Mouse (Mus musculus): Measurements from ENCODE around the gene Ina.
A peak's percentile ranks its signal among the peaks of the same experiment; 100 is the strongest.
"Not testable (repeated sequence)": the region's sequence is repeated elsewhere in the genome, so short reads cannot be mapped to it uniquely, and the experiment has no call there.

Ina gene

DNA sequence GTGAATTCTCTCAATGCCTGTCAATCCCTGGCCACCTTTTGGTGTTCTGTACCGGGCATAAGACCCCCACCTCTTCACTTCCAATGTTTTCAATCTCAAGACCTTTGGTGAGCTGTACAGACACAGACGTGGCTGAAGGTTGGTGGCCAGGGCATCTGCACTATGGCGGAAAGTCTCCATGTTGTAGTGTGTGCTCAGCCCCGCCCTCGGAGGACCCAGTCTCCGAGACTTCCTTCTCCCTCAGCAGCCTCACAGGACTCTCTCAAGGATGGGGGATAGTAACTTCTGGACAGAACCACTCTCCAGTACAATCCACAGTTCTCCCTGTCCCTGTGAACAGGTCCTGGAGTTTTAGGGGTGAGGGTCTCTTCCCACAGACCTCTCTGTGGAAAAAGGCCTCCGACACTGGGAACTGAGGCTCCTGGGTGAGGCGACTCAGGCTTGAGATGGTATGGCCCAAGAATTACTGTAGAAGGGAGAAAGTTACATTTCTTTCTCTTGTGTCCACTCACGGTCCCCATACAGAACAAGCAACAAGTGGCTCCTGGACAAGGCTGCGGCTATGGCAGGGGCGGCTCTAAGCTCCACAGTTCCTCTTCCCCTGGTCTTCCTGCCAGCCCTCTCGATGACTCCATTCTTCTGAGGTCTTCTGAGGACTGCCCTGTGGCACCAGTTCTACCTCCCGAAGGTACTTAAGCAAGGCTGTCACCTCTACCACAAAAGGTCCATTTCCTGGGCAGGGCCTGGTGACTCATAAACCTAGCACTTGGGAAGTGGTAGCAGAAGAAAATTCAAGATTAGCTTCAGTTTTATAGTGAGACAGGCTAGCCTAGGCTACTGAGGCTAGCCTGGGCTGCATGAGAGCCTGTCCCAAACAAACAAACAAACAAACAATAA, 29.5 kb upstream of the Ina start:
- no peak for DNase-seq (ENCODE audit: low spot score)

GRCm38 (mm10) chr19:46987646-46988045, 26.9 kb upstream of the Ina start:
- no peak for DNase-seq (ENCODE audit: low spot score)

- no peak for DNase-seq (ENCODE audit: low spot score)
Measured at GRCm38 (mm10) chr19:46988231-46989087, 26.0 kb upstream of the Ina start.

DNA sequence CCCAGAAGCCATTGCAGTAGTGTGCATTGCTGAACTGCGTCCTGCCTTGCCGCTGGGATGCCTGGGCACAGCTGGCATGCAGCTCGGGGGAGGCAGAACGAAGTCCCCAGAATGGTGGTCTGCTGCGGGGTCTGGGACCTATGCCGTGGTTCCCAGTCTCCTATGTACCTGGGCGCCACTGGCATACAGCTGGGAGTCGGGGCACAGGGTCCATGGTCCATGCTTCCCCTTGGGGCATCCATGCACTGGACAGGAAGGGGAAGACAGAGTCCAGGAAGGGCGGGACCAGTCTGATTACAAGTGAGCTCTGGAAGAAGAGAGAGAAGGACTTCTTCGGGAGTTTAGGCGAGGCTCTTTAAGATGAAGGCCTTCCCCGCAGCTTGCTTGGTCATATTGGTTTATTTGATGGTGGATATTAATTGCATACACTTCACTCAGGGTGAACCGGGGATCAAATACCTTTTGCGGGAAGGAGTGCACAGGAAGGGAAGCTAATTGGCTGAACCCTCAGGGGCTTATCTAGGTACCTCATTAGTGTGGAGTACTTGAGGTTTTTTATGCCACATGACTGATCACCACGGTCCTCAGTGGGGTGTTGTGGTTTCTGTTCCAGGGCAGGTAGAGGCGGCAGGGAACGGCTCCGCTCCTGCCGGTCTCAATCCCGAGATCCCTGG, 24.9 kb upstream of the Ina start:
- no peak for DNase-seq (ENCODE audit: low spot score)

DNA sequence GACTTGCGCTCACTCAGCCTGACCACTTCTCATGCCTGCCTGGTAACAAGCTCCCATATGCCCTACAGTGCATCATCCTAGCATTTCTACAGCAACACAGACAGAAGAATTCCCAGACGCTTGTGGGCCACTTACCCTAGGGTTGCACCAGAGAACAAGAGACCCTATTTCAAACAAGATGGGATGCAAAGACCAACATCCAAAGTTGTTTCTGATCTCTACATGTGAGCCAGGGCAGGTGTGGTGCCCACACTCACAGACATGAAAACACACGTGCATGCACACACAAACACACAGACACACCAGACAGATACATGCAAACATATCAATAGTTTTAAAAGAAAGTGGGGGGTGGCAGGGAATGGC, 24.4 kb upstream of the Ina start:
- no peak for DNase-seq (ENCODE audit: low spot score)

- not testable (repeated sequence) for DNase-seq (ENCODE audit: low spot score)
Measured at GRCm38 (mm10) chr19:46990625-46991024, 23.9 kb upstream of the Ina start.

DNA sequence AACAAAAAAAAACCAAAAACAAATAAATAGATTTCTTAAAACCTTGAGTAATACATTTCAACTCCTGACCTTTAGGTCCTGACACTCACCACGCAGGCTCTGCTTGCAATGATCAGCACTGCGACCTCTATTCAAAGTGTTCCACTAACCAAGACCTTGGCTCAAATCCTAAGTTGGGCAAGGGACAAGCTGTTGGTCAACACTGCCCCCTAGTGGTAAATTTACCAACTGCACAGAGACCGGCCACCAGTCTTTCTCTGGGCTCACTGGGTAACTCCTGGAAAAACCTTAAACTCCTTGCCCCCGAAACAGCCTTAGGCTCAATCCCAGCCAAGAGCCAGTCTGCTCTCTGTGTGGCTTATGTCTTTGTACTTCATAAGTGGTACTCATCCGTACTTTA, 23.4 kb upstream of the Ina start:
- peak; percentile 94 for DNase-seq (ENCODE audit: low spot score)

DNA sequence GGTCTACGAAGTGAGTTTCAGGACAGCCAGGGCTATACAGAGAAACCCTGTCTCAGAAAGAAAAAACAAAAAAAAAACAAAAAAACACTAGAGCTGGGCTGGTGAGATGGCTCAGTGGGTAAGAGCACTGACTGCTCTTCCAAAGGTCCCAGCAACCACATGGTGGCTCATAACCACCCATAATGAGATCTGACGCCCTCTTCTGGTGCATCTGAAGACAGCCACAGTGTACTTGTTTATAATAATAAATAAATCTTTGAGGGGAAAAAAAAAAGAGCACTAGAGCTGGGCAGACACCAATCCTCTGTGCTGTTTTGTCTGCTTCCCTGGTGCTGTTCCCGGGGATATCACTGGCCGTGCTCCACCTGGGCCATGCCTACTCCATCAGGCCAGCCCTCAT, 22.2 kb upstream of the Ina start:
- DNase-seq (ENCODE audit: low spot score) = not testable (repeated sequence)

DNA sequence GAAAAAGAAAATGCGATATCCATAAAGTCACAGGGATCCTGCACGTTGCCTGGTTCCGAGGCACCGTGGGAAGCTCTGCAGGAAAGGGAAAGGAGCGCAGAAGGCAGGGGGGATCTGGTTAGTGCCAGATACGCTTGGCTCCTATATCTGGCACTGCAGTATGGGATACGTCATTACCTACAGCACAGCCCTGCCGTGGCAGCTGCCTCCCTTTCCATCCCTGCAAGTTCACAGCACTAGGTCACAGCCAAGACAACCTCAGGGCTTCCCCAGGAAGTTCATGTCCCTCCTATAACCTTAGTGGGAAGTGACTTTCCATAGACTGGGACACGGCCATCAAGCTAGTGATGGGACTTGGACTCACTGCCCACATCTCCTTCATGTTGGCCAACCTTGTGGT, 18.4 kb upstream of the Ina start:
- no peak for DNase-seq (ENCODE audit: low spot score)

DNA sequence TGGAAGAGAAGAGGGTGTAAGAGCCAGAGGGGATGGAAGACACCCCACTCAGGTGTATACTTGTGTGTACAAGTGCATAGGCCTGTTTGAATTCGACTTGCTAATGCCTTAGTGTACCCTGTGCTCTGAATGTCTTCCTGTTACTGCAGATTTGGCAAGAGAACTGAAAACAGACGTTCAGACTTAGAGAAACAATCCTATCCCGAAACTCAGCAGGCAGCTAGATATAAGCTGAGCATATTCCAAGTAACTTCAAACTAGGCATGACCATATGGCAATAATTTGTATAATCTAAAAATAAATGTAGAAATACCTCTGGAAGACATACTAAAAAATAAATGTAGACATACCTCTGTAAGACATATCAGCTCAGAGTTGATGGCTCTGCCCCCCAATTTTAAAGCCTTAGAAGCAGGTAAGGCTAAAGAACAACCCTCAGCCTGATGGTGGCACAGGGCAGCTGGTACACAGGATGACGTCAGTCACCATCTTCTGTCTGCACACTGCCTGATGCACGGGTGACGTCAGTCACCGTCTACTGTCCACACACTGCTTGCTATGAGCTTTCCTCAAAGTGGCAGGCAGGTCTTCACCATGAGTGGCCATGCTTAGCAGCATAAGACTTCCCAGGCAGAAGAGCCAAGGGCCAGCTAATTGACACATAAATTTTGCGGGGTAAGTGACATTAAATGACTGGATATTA, 16.2 kb upstream of the Ina start:
- no peak for DNase-seq (ENCODE audit: low spot score)

DNA sequence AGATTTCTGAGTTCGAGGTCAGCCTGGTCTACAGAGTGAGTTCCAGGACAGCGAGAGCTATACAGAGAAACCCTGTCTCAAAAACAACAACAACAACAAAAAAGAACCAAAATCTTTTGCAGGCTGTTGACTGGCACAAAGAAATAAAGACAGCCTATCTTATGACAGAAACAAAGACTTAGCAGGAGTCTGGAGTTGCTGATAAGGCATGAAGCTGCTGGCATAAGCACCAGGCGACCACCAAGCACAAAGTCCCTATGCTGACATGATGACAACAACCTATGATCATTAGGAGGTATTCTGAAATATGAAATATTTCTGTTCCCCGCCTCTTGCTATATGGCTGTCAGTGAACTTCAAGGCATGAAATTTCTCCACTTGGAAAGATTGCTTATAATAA, 15.5 kb upstream of the Ina start:
- no peak for DNase-seq (ENCODE audit: low spot score)

DNA sequence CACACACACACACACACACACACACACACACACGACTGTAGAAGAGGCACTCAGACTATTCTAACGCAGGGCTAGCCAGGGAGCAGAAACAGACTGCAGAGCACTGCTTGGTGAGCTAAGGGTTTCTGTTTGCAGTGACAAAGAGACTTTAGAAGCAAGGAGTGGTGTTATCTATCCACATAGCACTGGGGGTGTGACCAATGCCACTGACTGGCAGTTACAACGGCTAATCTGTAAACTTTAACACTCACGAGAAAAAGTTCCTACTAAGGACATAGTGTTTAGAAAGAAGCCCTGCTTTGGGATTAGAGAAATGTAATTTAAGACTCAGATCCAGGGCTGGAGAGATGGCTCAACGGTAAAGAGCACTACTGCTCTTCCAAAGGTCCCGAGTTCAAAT, 14.7 kb upstream of the Ina start:
- DNase-seq (ENCODE audit: low spot score) = no peak

DNA sequence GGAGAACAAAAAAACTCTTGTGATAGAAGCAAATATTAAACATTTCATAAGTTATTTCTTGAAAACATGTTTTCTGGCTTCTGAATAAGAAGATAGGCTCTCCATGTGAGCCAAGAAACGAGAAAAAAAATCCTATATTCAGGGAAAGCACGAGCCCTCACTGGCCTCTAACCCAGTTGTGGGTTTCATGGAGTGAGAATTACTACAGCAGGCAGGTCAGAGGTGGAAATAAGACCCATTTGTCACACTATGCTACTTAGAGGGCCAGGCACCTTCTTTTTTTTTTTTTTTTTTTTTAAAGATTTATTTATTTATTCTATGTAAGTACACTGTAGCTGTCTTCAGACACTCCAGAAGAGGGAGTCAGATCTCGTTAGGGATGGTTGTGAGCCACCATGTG, 14.1 kb upstream of the Ina start:
- DNase-seq (ENCODE audit: low spot score) = not testable (repeated sequence)

DNA sequence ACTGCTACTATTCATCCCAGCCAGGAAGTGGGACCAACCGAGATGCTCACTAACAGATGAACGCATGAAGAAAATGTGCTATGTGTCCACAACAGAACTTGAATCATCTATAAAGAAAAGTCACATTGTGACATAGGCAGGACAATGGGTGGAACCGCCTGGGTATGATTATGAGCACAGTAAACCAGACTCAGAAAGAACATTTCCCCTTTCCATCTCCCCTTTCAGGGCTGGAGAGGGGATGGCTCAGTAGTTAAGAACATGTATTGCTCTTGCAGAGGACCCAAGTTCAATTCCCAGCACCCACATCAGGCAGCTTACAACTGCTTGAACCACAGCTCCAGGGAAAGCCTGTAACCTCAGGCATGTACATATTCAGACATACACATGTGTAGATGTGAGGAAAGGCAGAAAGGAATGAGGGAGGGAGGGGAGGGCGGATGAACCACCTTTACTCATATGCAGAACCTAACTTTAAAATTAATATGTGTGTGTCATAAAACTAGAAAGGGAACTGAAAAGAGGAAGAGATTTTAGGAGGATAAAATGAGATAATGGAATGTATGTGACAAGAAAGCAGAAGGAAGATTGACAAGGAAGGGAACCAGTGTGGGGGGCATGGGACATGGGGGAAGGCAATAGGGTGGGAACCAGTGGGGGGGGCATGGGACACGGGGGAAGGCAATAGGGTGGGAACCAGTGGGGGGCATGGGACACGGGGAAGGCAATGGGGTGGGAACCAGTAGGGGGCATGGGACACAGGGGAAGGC, 10.6 kb upstream of the Ina start:
- no peak for DNase-seq (ENCODE audit: low spot score)

- no peak for DNase-seq (ENCODE audit: low spot score)
Measured at GRCm38 (mm10) chr19:47005873-47006272, 8.6 kb upstream of the Ina start.

- peak; percentile 78 for DNase-seq (ENCODE audit: low spot score)
Measured at GRCm38 (mm10) chr19:47006321-47006720, 8.2 kb upstream of the Ina start.

DNA sequence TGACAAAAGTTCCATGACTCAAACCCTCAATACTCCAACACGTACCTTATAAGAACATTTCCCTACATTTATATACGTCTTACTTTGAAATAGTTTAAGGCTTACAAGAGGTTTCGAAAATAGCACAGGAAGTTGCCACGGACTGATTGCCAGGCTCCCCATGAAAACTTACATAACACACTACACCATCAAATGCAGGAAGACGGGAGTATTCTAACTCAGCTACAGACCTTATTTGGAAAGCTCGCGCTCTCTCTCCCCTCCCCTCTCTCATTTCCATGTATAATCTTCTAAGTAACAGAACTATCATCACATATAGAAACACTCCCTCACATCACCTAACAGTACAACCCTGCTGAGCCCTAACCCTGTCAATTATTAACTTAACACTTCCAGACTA, 5.1 kb upstream of the Ina start:
- DNase-seq (ENCODE audit: low spot score) = no peak

DNA sequence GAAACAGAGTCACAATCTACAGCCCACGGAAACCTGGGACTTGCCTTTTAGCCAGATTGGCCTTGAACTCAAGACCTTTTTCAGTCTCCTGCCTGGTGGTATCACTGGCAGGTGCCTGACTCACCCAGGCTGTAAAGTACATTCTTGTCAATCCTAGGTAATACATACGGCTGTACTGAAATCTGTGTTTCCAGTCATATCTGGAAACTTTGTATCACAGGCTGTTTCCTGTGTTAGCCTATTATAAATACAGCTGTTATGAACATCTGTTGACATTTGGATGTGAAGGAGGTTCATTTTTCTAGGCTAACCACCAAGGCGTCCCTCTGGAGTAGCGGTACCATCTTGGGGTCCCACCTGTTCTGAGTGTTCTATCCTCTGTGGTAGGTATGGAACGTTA, 4.6 kb upstream of the Ina start:
- no peak for DNase-seq (ENCODE audit: low spot score)

DNA sequence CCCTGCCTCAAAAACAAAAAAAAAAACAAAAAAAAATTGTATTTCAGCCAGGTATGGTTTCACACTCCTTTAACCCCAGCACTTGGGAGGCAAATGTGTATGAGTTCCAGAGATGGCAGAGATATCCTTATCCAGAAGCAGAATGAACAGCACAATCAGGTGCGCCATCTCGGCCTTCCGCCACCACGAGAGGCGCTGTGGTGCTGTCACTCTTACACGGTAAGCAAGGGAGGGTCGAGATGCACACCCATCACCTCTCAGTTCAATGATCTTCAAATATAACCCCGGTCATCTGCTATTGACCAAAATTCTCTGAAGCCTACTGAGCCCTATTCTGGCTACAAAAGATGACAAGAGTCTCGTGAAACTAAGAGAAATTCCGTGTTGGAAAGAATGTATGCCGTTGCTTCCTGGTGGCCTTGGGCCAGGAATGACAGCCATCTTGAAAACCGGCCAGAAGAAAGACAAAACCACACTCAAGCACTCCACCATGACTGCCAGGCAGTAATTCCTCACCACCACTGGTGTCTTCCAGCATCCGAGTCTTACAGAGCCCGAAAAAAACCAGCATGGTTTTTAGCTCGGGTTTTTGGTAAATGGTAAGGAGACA, 1.9 kb upstream of the Ina start:
- DNase-seq (ENCODE audit: low spot score) = no peak

GRCm38 (mm10) chr19:47013340-47014158, 949 bp upstream of the Ina start:
- DNase-seq (ENCODE audit: low spot score) = peak; percentile 19

Data from embryo, embryonic 10.5 days (tissue).